Mouse (Mus musculus) CD4-positive, CD25-positive, alpha-beta regulatory T cell (primary cell): ENCODE results near the gene Egflam. TPM values are rescaled to one million over a fixed set of nuclear protein-coding genes. Genes with fewer than 3 reads are reported as not detected.

ENCODE experiments used
- polyA plus RNA-seq: library from polyadenylated mRNA; unstranded; fragments of 100-300 nt; shearing (Covaris generic); gene quantifications from one replicate; pipeline ENCODE4 v1.2.1, GENCODE M21; 2017

The Egflam gene
- 0.06 TPM for polyA plus RNA-seq

GRCm38 (mm10) chr15:7397818-7398608 lies at the start of gene Egflam:
Gene Egflam, minus strand, starts transcription at chr15:7398395.

